8 mouse cellular contexts compared by ENCODE assay signal in genomic region chr1:170646606-170647287, GRCm38 (mm10). TPM values are rescaled to one million over a fixed set of nuclear protein-coding genes. Genes with fewer than 3 reads are reported as not detected.
DNase-seq lines count a peak whose midpoint lies in the region; ATAC-seq and TF ChIP-seq lines count a peak whose summit lies in the region.

No protein-coding gene starts in this region.

- peaks cover 68% of the 10 kb centered on the region for H3K4me1 ChIP-seq in heart, embryonic 10.5 days
- peaks cover 3% of the 10 kb centered on the region; the same call in 1 of the 2 replicates for H3K4me1 ChIP-seq in lung, embryonic 16.5 days (replicated peaks; ENCODE audit: control insufficient read depth, insufficient read depth, low read length)
- peaks cover 11% of the 10 kb centered on the region for H3K4me1 ChIP-seq in intestine, embryonic 16.5 days (ENCODE audit: control insufficient read depth, insufficient read depth, low read length)
- peaks cover 4% of the 10 kb centered on the region; the same call in 1 of the 2 replicates for H3K4me1 ChIP-seq in stomach, postnatal 0 days (replicated peaks; ENCODE audit: control insufficient read depth, insufficient read depth)

- ATAC-seq in lung, embryonic 16.5 days (ENCODE audit: low read depth), result no peak
- no peak for ATAC-seq in intestine, embryonic 16.5 days
- peak; percentile 27 for ATAC-seq in stomach, postnatal 0 days (ENCODE audit: low FRiP score, low TSS enrichment)

- 0 out of 2 replicates have a peak, but pooled peaks cover 4% of the 10 kb centered on the region for H3K27me3 ChIP-seq in heart, embryonic 10.5 days (ENCODE audit: insufficient read depth, poor library complexity, severe bottlenecking)
- no peaks in the 10 kb centered on the region for H3K27me3 ChIP-seq in lung, embryonic 16.5 days (ENCODE audit: control insufficient read depth, insufficient read depth, low read depth, low read length)
- H3K27me3 ChIP-seq in intestine, embryonic 16.5 days (replicated peaks; ENCODE audit: control insufficient read depth, insufficient read depth, low read length), result no peaks in the 10 kb centered on the region; the same call in 1 of the 2 replicates
- no peaks in the 10 kb centered on the region for H3K27me3 ChIP-seq in stomach, postnatal 0 days (ENCODE audit: control insufficient read depth, insufficient read depth, low read length)

- H3K27ac ChIP-seq in heart, embryonic 10.5 days, result peak overlapping the region; percentile 87
- peak overlapping the region; percentile 30; the same call in 1 of the 2 replicates for H3K27ac ChIP-seq in lung, embryonic 16.5 days (ENCODE audit: low read length)
- H3K27ac ChIP-seq in intestine, embryonic 16.5 days (ENCODE audit: low read length), result no peak overlapping the region
- peak overlapping the region; percentile 78 for H3K27ac ChIP-seq in stomach, postnatal 0 days (replicated peaks)

- H3K9ac ChIP-seq in lung, embryonic 16.5 days (ENCODE audit: low read length), result no peak overlapping the region
- peak overlapping the region; percentile 38; the same call in 1 of the 2 replicates for H3K9ac ChIP-seq in intestine, embryonic 16.5 days (ENCODE audit: low read depth, low read length)
- peak overlapping the region; percentile 35; the same call in 1 of the 2 replicates for H3K9ac ChIP-seq in stomach, postnatal 0 days (ENCODE audit: low read length)

- intact Hi-C loops in heart, postnatal 36 days (cut with DNase I), result no loop called here

- H3K4me3 ChIP-seq in heart, embryonic 10.5 days, result peak overlapping the region; percentile 69
- H3K4me3 ChIP-seq in lung, embryonic 16.5 days (ENCODE audit: low read length), result no peak overlapping the region
- peak overlapping the region; percentile 20; the same call in 1 of the 2 replicates for H3K4me3 ChIP-seq in intestine, embryonic 16.5 days (ENCODE audit: low read length)
- H3K4me3 ChIP-seq in stomach, postnatal 0 days (ENCODE audit: low read depth, low read length), result peak overlapping the region; percentile 51

- no peak for TF ChIP-seq CTCF in stomach, postnatal 0 days (IDR thresholded peaks at IDR 0.05; ENCODE audit: low read depth)

- WGBS in heart, embryonic 10.5 days, result 73% methylated on average over 9 of the region's 9 CpGs
- WGBS in lung, embryonic 16.5 days, result 55% methylated on average over 9 of the region's 9 CpGs
- 52% methylated on average over 9 of the region's 9 CpGs for WGBS in intestine, embryonic 16.5 days
- WGBS in stomach, postnatal 0 days, result 31% methylated on average over 9 of the region's 9 CpGs

- peaks cover 25% of the 10 kb centered on the region for H3K36me3 ChIP-seq in heart, embryonic 10.5 days
- no peaks in the 10 kb centered on the region for H3K36me3 ChIP-seq in lung, embryonic 16.5 days (ENCODE audit: control insufficient read depth, insufficient read depth, low read length)
- no peaks in the 10 kb centered on the region for H3K36me3 ChIP-seq in intestine, embryonic 16.5 days (ENCODE audit: control insufficient read depth, insufficient read depth, low read length)
- H3K36me3 ChIP-seq in stomach, postnatal 0 days (ENCODE audit: control insufficient read depth, insufficient read depth, low read length), result no peaks in the 10 kb centered on the region; the same call in 1 of the 2 replicates

- no peak for TF ChIP-seq EP300 in stomach, postnatal 0 days (optimal IDR thresholded peaks at IDR 0.05)

- peak; percentile 71 for DNase-seq in heart, embryonic 10.5 days (ENCODE audit: low spot score)
- no peak for DNase-seq in heart, postnatal 36 days
- no peak for DNase-seq in lung, postnatal 10 days
- peak; percentile 43 for DNase-seq in stomach, postnatal 0 days (ENCODE audit: low spot score)
- DNase-seq in cerebellum, postnatal 36 days, result no peak
- no peak for DNase-seq in kidney, adult 11 months

- H3K4me2 ChIP-seq in lung, embryonic 16.5 days (ENCODE audit: low read depth, low read length), result peak overlapping the region; percentile 7; the same call in 1 of the 2 replicates
- H3K4me2 ChIP-seq in intestine, embryonic 16.5 days (ENCODE audit: low read depth, low read length), result peak overlapping the region; percentile 17
- peak overlapping the region; percentile 69 for H3K4me2 ChIP-seq in stomach, postnatal 0 days (replicated peaks; ENCODE audit: low read depth)

- no peaks in the 10 kb centered on the region for H3K9me3 ChIP-seq in heart, embryonic 10.5 days
- H3K9me3 ChIP-seq in lung, embryonic 16.5 days (ENCODE audit: control insufficient read depth, low read length), result no peaks in the 10 kb centered on the region
- no peaks in the 10 kb centered on the region for H3K9me3 ChIP-seq in intestine, embryonic 16.5 days (ENCODE audit: control insufficient read depth, low read length)
- H3K9me3 ChIP-seq in stomach, postnatal 0 days (ENCODE audit: control insufficient read depth, low read length), result no peaks in the 10 kb centered on the region

RNA-seq across cellular contexts. Expression of gene Olfml2b, which starts 2.4 kb away (rescaled TPM):
- 31.4 and 51.0 TPM in 2 replicates for polyA plus RNA-seq in heart, embryonic 10.5 days (2016; fragmentation: Nextera tagmentation; extraction: Ambion mirVana)
- 10 to 100 TPM in 1 of 2 experiments, 1 to 10 TPM in 1; 6.7 to 12.0 TPM for total RNA-seq in heart, postnatal 36 days (2021)
- 21.9 TPM in 2 replicates for polyA plus RNA-seq in lung, embryonic 16.5 days (2015; fragmentation: Nextera tagmentation; extraction: Ambion mirVana)
- polyA plus RNA-seq in intestine, embryonic 16.5 days (2015; fragmentation: Nextera tagmentation; extraction: Ambion mirVana), result 17.0 and 17.2 TPM in 2 replicates
- polyA plus RNA-seq in stomach, postnatal 0 days (2015; fragmentation: Nextera tagmentation; extraction: Ambion mirVana), result 31.8 and 33.6 TPM in 2 replicates

RNA-seq across cellular contexts. Expression of gene Nos1ap, which starts 57.1 kb away (rescaled TPM):
- 25.1 and 25.2 TPM in 2 replicates for polyA plus RNA-seq in heart, embryonic 10.5 days (2016; fragmentation: Nextera tagmentation; extraction: Ambion mirVana)
- total RNA-seq in heart, postnatal 36 days (2021), result 10 to 100 TPM; 22.2 to 27.3 TPM
- polyA plus RNA-seq in lung, embryonic 16.5 days (2015; fragmentation: Nextera tagmentation; extraction: Ambion mirVana), result 7.1 and 8.8 TPM in 2 replicates
- 6.2 and 8.1 TPM in 2 replicates for polyA plus RNA-seq in intestine, embryonic 16.5 days (2015; fragmentation: Nextera tagmentation; extraction: Ambion mirVana)
- polyA plus RNA-seq in stomach, postnatal 0 days (2015; fragmentation: Nextera tagmentation; extraction: Ambion mirVana), result 6.8 and 8.0 TPM in 2 replicates

Comparison
In these comparisons a context has a peak if more than half of its experiments do, and no peak if none do; other contexts are left out.
1. DNase-seq: peak in heart, embryonic 10.5 days (single experiment) and stomach, postnatal 0 days (single experiment); none in heart, postnatal 36 days (0 of 2), lung, postnatal 10 days (single experiment), cerebellum, postnatal 36 days (0 of 2) and kidney, adult 11 months (single experiment).
2. H3K4me2 ChIP-seq: peak in every context shown above with its lines; median percentile 69 in stomach, postnatal 0 days; 17 in intestine, embryonic 16.5 days; 7 in lung, embryonic 16.5 days.